Mouse (Mus musculus) neural tube, embryonic 12.5 days (tissue): Measurements from ENCODE around the gene Patz1. TPM values are rescaled to one million over a fixed set of nuclear protein-coding genes. Genes with fewer than 3 reads are reported as not detected.

Experiments
- ATAC-seq: fragments of 200-750 bp; cut with Nextera tagmentation; 2 replicates; pipeline ENCODE4 v1.8.0; 2017; ENCODE audit warnings: low read depth, mild to moderate bottlenecking, moderate TSS enrichment, moderate library complexity; ENCODE audit not compliant: low FRiP score
- H3K27ac ChIP-seq: fragments of 300-500 bp; sonication (generic); 2 replicates; pipeline ENCODE4 v1.5.1; 2016
- H3K27me3 ChIP-seq: fragments of 300-500 bp; sonication (generic); replicated peaks from 2 replicates; pipeline ENCODE4 v1.6.1; 2016; ENCODE audit warnings: mild to moderate bottlenecking
- H3K36me3 ChIP-seq: fragments of 300-500 bp; sonication (generic); 2 replicates; pipeline ENCODE4 v1.6.1; 2016; ENCODE audit warnings: mild to moderate bottlenecking
- H3K4me1 ChIP-seq: fragments of 300-500 bp; sonication (generic); 2 replicates; pipeline ENCODE4 v1.6.1; 2016
- H3K4me2 ChIP-seq: fragments of 300-500 bp; sonication (generic); replicated peaks from 2 replicates; pipeline ENCODE4 v1.6.1; 2016; ENCODE audit warnings: mild to moderate bottlenecking
- H3K4me3 ChIP-seq: fragments of 300-500 bp; sonication (generic); 2 replicates; pipeline ENCODE4 v1.5.1; 2016
- H3K9ac ChIP-seq: fragments of 300-500 bp; sonication (generic); 2 replicates; pipeline ENCODE4 v1.6.1; 2016; ENCODE audit warnings: mild to moderate bottlenecking
- H3K9me3 ChIP-seq: fragments of 300-500 bp; sonication (generic); 2 replicates; pipeline ENCODE4 v1.6.1; 2016; ENCODE audit warnings: mild to moderate bottlenecking
- WGBS: fragments of 180-500 bp; shearing (Covaris S2); methylation state at CpG from one replicate; pipeline ENCODE4 v1.1.7; 2016; 5-methylcytosine and 5-hydroxymethylcytosine counted together
- polyA plus RNA-seq: library from polyadenylated mRNA; unstranded; fragments of >200 nt; fragmentation: Nextera tagmentation; extraction: Ambion mirVana; gene quantifications from 2 replicates; pipeline ENCODE4 v1.2.1, GENCODE M21; 2016

Gene Patz1
- polyA plus RNA-seq, 1 experiment from 2014 or later = 117 TPM

- no peaks in the 10 kb centered on the region for H3K9me3 ChIP-seq
- H3K9ac ChIP-seq = no peak overlapping the region
Measured at GRCm38 (mm10) chr11:3333111-3333695, 44.5 kb downstream of the Patz1 start.

GRCm38 (mm10) chr11:3334141-3334710 lies 45.6 kb downstream of the Patz1 start:
- no peak overlapping the region for H3K9ac ChIP-seq
- H3K27me3 ChIP-seq = no peaks in the 10 kb centered on the region
- H3K4me3 ChIP-seq = no peak overlapping the region
- WGBS = 91% methylated on average over 11 of the region's 11 CpGs
- no peak overlapping the region for H3K27ac ChIP-seq
- H3K4me1 ChIP-seq = peaks cover 28% of the 10 kb centered on the region
- no peak overlapping the region for H3K4me2 ChIP-seq
- no peaks in the 10 kb centered on the region for H3K9me3 ChIP-seq
- ATAC-seq = no peak
- no peaks in the 10 kb centered on the region for H3K36me3 ChIP-seq

More at GRCm38 (mm10) chr11:3333111-3333695, 44.5 kb downstream of the Patz1 start:
- Histone ChIP-seq H3K27ac (no peak overlapping the region), H3K27me3 (no peaks in the 10 kb centered on the region), H3K4me3 (no peak overlapping the region), H3K4me2 (0 out of 2 replicates have a peak overlapping the region, but pooled peaks have one; percentile 91), H3K36me3 (no peaks in the 10 kb centered on the region), H3K4me1 (peaks cover 28% of the 10 kb centered on the region)
- ATAC-seq = no peak
- WGBS = 92% methylated on average over 11 of the region's 11 CpGs

GRCm38 (mm10) chr11:3334711-3335316 lies 46.1 kb downstream of the Patz1 start:
- no peak overlapping the region for H3K9ac ChIP-seq
- H3K27ac ChIP-seq = no peak overlapping the region
- 51% methylated on average over 9 of the region's 9 CpGs for WGBS
- no peak for ATAC-seq
- H3K4me2 ChIP-seq = no peak overlapping the region
- H3K4me1 ChIP-seq = peaks cover 28% of the 10 kb centered on the region
- H3K4me3 ChIP-seq = no peak overlapping the region
- no peaks in the 10 kb centered on the region for H3K9me3 ChIP-seq
- H3K36me3 ChIP-seq = no peaks in the 10 kb centered on the region
- H3K27me3 ChIP-seq = no peaks in the 10 kb centered on the region

GRCm38 (mm10) chr11:3335651-3336216 lies 47.1 kb downstream of the Patz1 start:
- Histone ChIP-seq H3K4me1 (peaks cover 28% of the 10 kb centered on the region), H3K27ac (no peak overlapping the region)

GRCm38 (mm10) chr11:3336602-3337001 lies 47.9 kb downstream of the Patz1 start:
- peaks cover 2% of the 10 kb centered on the region; the same call in 1 of the 2 replicates for H3K36me3 ChIP-seq
- no peak overlapping the region for H3K27ac ChIP-seq
- ATAC-seq = no peak
- H3K4me1 ChIP-seq = peaks cover 28% of the 10 kb centered on the region
- 77% methylated on average over 3 of the region's 3 CpGs for WGBS
- H3K4me2 ChIP-seq = 0 out of 2 replicates have a peak overlapping the region, but pooled peaks have one; percentile 21
- no peak overlapping the region for H3K4me3 ChIP-seq
- H3K9ac ChIP-seq = no peak overlapping the region
- no peaks in the 10 kb centered on the region for H3K27me3 ChIP-seq
- no peaks in the 10 kb centered on the region for H3K9me3 ChIP-seq

More at GRCm38 (mm10) chr11:3335651-3336216, 47.1 kb downstream of the Patz1 start:
- no peaks in the 10 kb centered on the region for H3K36me3 ChIP-seq
- H3K27me3 ChIP-seq = no peaks in the 10 kb centered on the region
- no peak for ATAC-seq
- H3K9me3 ChIP-seq = no peaks in the 10 kb centered on the region
- 49% methylated on average over 11 of the region's 11 CpGs for WGBS
- H3K4me2 ChIP-seq = no peak overlapping the region
- H3K9ac ChIP-seq = no peak overlapping the region
- H3K4me3 ChIP-seq = no peak overlapping the region

- H3K4me3 ChIP-seq = no peak overlapping the region
- H3K4me2 ChIP-seq = peak overlapping the region; percentile 21; the same call in 1 of the 2 replicates
- 5% methylated on average over 12 of the region's 12 CpGs for WGBS
Measured at GRCm38 (mm10) chr11:3337173-3337955, 48.7 kb downstream of the Patz1 start.

GRCm38 (mm10) chr11:3337961-3338360 lies 49.3 kb downstream of the Patz1 start:
- Histone ChIP-seq H3K4me2 (0 out of 2 replicates have a peak overlapping the region, but pooled peaks have one; percentile 21), H3K27me3 (no peaks in the 10 kb centered on the region), H3K4me1 (peaks cover 17% of the 10 kb centered on the region), H3K9me3 (no peaks in the 10 kb centered on the region), H3K36me3 (peaks cover 5% of the 10 kb centered on the region; the same call in 1 of the 2 replicates), H3K4me3 (no peak overlapping the region), H3K27ac (peak overlapping the region; percentile 47; the same call in 1 of the 2 replicates), H3K9ac (0 out of 2 replicates have a peak overlapping the region, but pooled peaks have one; percentile 22)
- 57% methylated on average over 5 of the region's 5 CpGs for WGBS
- ATAC-seq = peak; percentile 25; the same call in 1 of the 2 replicates

More at GRCm38 (mm10) chr11:3337173-3337955, 48.7 kb downstream of the Patz1 start:
- Histone ChIP-seq H3K4me1 (peaks cover 22% of the 10 kb centered on the region), H3K36me3 (peaks cover 5% of the 10 kb centered on the region; the same call in 1 of the 2 replicates), H3K9ac (peak overlapping the region; percentile 22; the same call in 1 of the 2 replicates), H3K27ac (peak overlapping the region; percentile 47), H3K9me3 (no peaks in the 10 kb centered on the region), H3K27me3 (no peaks in the 10 kb centered on the region)
- ATAC-seq = peak; percentile 75

- no peak overlapping the region for H3K9ac ChIP-seq
- ATAC-seq = no peak
- H3K27ac ChIP-seq = no peak overlapping the region
- H3K9me3 ChIP-seq = no peaks in the 10 kb centered on the region
- H3K27me3 ChIP-seq = no peaks in the 10 kb centered on the region
- H3K4me3 ChIP-seq = no peak overlapping the region
- peaks cover 35% of the 10 kb centered on the region for H3K36me3 ChIP-seq
- H3K4me2 ChIP-seq = no peak overlapping the region
- WGBS = 84% methylated on average over 5 of the region's 5 CpGs
- peaks cover 16% of the 10 kb centered on the region for H3K4me1 ChIP-seq
Measured at GRCm38 (mm10) chr11:3341476-3341875, 52.8 kb downstream of the Patz1 start.

- Histone ChIP-seq H3K9me3 (no peaks in the 10 kb centered on the region), H3K27me3 (no peaks in the 10 kb centered on the region), H3K4me1 (peaks cover 14% of the 10 kb centered on the region), H3K4me3 (no peak overlapping the region), H3K36me3 (peaks cover 50% of the 10 kb centered on the region), H3K9ac (no peak overlapping the region), H3K27ac (no peak overlapping the region), H3K4me2 (no peak overlapping the region)
- ATAC-seq = no peak
- WGBS = 91% methylated on average over 3 of the region's 3 CpGs
Measured at GRCm38 (mm10) chr11:3344916-3345315, 56.2 kb downstream of the Patz1 start.

GRCm38 (mm10) chr11:3346351-3346750 lies 57.7 kb downstream of the Patz1 start:
- Histone ChIP-seq H3K36me3 (peaks cover 62% of the 10 kb centered on the region), H3K9ac (no peak overlapping the region), H3K27ac (no peak overlapping the region), H3K9me3 (no peaks in the 10 kb centered on the region), H3K4me1 (peaks cover 14% of the 10 kb centered on the region), H3K4me3 (no peak overlapping the region), H3K27me3 (no peaks in the 10 kb centered on the region), H3K4me2 (no peak overlapping the region)
- no peak for ATAC-seq
- 93% methylated on average over 7 of the region's 7 CpGs for WGBS

GRCm38 (mm10) chr11:3347091-3347834 lies 58.6 kb downstream of the Patz1 start:
- Histone ChIP-seq H3K36me3 (peaks cover 65% of the 10 kb centered on the region), H3K27me3 (no peaks in the 10 kb centered on the region), H3K9ac (no peak overlapping the region), H3K4me3 (no peak overlapping the region), H3K4me1 (peaks cover 14% of the 10 kb centered on the region), H3K9me3 (no peaks in the 10 kb centered on the region), H3K27ac (no peak overlapping the region), H3K4me2 (no peak overlapping the region)
- 58% methylated on average over 12 of the region's 12 CpGs for WGBS
- peak; percentile 67; the same call in 1 of the 2 replicates for ATAC-seq
